Mouse (Mus musculus) Patski (cell line): ENCODE measurements at regions not wholly inside any gene's neighbourhood (a gene's known extent, or its start where the extent isn't known, plus 50 kb on each side); places are given as distances from the start of the nearest gene placed in this dataset.

Source experiments
- ATAC-seq: fragments of 100-300 bp; one replicate; pipeline ENCODE4 v1.8.0; 2021
- CTCF ChIA-PET: fragments of 350-600 bp; sonication (Branson Sonifier 250); formaldehyde crosslinking; loops from one replicate; lab custom pipeline; 2022; ENCODE audit warnings: inconsistent platforms; lab: Charles Lee
- POLR2A ChIA-PET: fragments of 350-600 bp; sonication (Branson Sonifier 250); formaldehyde crosslinking; loops from one replicate; lab custom pipeline; 2022; ENCODE audit warnings: antibody characterized with exemption, inconsistent platforms; lab: Charles Lee
- DNase-seq: peaks from one replicate; pipeline ENCODE4 v3.0.0-alpha.2; 2011; ENCODE audit warnings: low read depth, low spot score
- H3K27me3 ChIP-seq: fragments of 371-371 bp; one replicate; pipeline ENCODE4 v1.5.1; 2021
- CTCF ChIP-seq: fragments of 100-300 bp; IDR thresholded peaks from one replicate; pipeline ENCODE4 v1.5.1; 2021
- in situ Hi-C: fragments of 300-500 bp; cut with MboI; formaldehyde crosslinking; loops from 3 replicates; pipeline ENCODE4 v1.11.1; 2018; ENCODE audit warnings: low pct_unique_long_range_greater_than_20kb, mixed read lengths

- no peak for ATAC-seq
- CTCF ChIA-PET: interaction anchor here (1.8 kb wide), 1 partner anchor 11 kb away, joined by 5 read pairs; no protein-coding TSS in a partner anchor
- peaks cover 4% of the 10 kb centered on the region for H3K27me3 ChIP-seq
- no peak for TF ChIP-seq CTCF
- in situ Hi-C loops: no loop called here
- POLR2A ChIA-PET: no interaction called here
- DNase-seq: no peak
Observed at GRCm38 (mm10) chr5:12332648-12333305, 50.4 kb upstream of the Sema3d start.
